Mouse (Mus musculus) MEL (cell line): Measurements from ENCODE around the gene AC134908.4. TPM values are rescaled to one million over a fixed set of nuclear protein-coding genes. Genes with fewer than 3 reads are reported as not detected.
"Not testable (repeated sequence)": the region's sequence is repeated elsewhere in the genome, so short reads cannot be mapped to it uniquely, and the experiment has no call there.

ENCODE experiments used
- DNase-seq: peaks from one replicate; pipeline ENCODE4 v3.0.0; 2011; ENCODE audit warnings: low read depth, low spot score
- H3K27ac ChIP-seq: 2 replicates; pipeline ENCODE4 v1.5.1; 2012; ENCODE audit warnings: low read depth, mild to moderate bottlenecking, control low read depth, low read length, moderate library complexity; ENCODE audit not compliant: control insufficient read depth
- H3K27me3 ChIP-seq, 2 experiments: fragments of 150-350 bp in 1 of 2; sonication (generic) in 1 of 2; 2 replicates each; pipeline ENCODE4 v1.6.1; 2012; ENCODE audit warnings: low read length in 2 of 2, mild to moderate bottlenecking in 2 of 2, improper control_type of control experiment in 1 of 2, moderate library complexity in 1 of 2; ENCODE audit not compliant: insufficient read depth in 2 of 2, control insufficient read depth in 1 of 2
- H3K36me3 ChIP-seq, 2 experiments: 2 replicates each; pipeline ENCODE4 v1.6.1; 2012 to 2014; ENCODE audit warnings: low read length in 2 of 2, improper control_type of control experiment in 1 of 2, inconsistent platforms in 1 of 2, mild to moderate bottlenecking in 1 of 2; ENCODE audit not compliant: insufficient read depth in 2 of 2, control insufficient read depth in 1 of 2
- H3K4me1 ChIP-seq, 2 experiments: fragments of 150-350 bp in 1 of 2; sonication (generic) in 1 of 2; 2 replicates each; pipeline ENCODE4 v1.6.1; 2012; ENCODE audit warnings: low read length in 2 of 2, improper control_type of control experiment in 1 of 2, mild to moderate bottlenecking in 1 of 2; ENCODE audit not compliant: insufficient read depth in 2 of 2, control insufficient read depth in 1 of 2
- H3K4me3 ChIP-seq, 2 experiments: fragments of 150-350 bp in 1 of 2; sonication (generic) in 1 of 2; 2 replicates each; pipeline ENCODE4 v1.5.1; 2012; ENCODE audit warnings: low read depth in 2 of 2, low read length in 2 of 2, mild to moderate bottlenecking in 2 of 2, moderate library complexity in 2 of 2, control low read depth in 1 of 2, improper control_type of control experiment in 1 of 2; ENCODE audit not compliant: control insufficient read depth in 1 of 2, insufficient read depth in 1 of 2
- H3K79me2 ChIP-seq: 2 replicates; pipeline ENCODE4 v1.6.1; 2012; ENCODE audit warnings: mild to moderate bottlenecking, low read length, moderate library complexity; ENCODE audit not compliant: control insufficient read depth, poor library complexity, insufficient read depth
- H3K9ac ChIP-seq: 2 replicates; pipeline ENCODE4 v1.6.1; 2012; ENCODE audit warnings: low read depth, mild to moderate bottlenecking, control low read depth, low read length, moderate library complexity; ENCODE audit not compliant: control insufficient read depth, poor library complexity, severe bottlenecking
- H3K9me3 ChIP-seq: fragments of 150-350 bp; sonication (generic); replicated peaks from 2 replicates; pipeline ENCODE4 v1.6.1; 2012; ENCODE audit warnings: mild to moderate bottlenecking, low read length, improper control_type of control experiment, moderate library complexity; ENCODE audit not compliant: insufficient read depth
- BHLHE40 ChIP-seq: IDR thresholded peaks from 2 replicates; pipeline ENCODE4 v1.6.1; 2012; ENCODE audit warnings: low read depth, mild to moderate bottlenecking, inconsistent platforms, low read length, improper control_type of control experiment, borderline replicate concordance
- CHD2 ChIP-seq: IDR thresholded peaks from 2 replicates; pipeline ENCODE4 v1.6.1; 2011; ENCODE audit warnings: low read length, improper control_type of control experiment
- CTCF ChIP-seq, 3 experiments: IDR thresholded peaks in 2 of 3; conservative IDR thresholded peaks in 1 of 3; 2 replicates each; pipeline ENCODE4 v1.5.1; 2011 to 2012; ENCODE audit warnings: low read length in 3 of 3, low read depth in 2 of 3, mild to moderate bottlenecking in 2 of 3, improper control_type of control experiment in 1 of 3, inconsistent platforms in 1 of 3, mixed read lengths in 1 of 3, moderate library complexity in 1 of 3; ENCODE audit not compliant: control insufficient read depth in 1 of 3, insufficient read depth in 1 of 3, poor library complexity in 1 of 3, severe bottlenecking in 1 of 3
- EP300 ChIP-seq, 2 experiments: IDR thresholded peaks; 2 replicates each; pipeline ENCODE4 v1.6.1; 2011; ENCODE audit warnings: improper control_type of control experiment in 2 of 2, low read length in 2 of 2, low read depth in 1 of 2, mild to moderate bottlenecking in 1 of 2
- GABPA ChIP-seq: IDR thresholded peaks from 2 replicates; pipeline ENCODE4 v1.6.1; 2012; ENCODE audit warnings: low read depth, mild to moderate bottlenecking, inconsistent platforms, low read length, improper control_type of control experiment, moderate library complexity
- GATA1 ChIP-seq: IDR thresholded peaks from 2 replicates; pipeline ENCODE4 v1.6.1; 2011; ENCODE audit warnings: low read depth, low read length, improper control_type of control experiment
- MAFK ChIP-seq: IDR thresholded peaks from 2 replicates; pipeline ENCODE4 v1.6.1; 2011; ENCODE audit warnings: low read depth, mild to moderate bottlenecking, low read length, improper control_type of control experiment, borderline replicate concordance
- MEF2A ChIP-seq: IDR thresholded peaks from 2 replicates; pipeline ENCODE4 v1.6.1; 2014; ENCODE audit warnings: low read depth, mild to moderate bottlenecking, inconsistent platforms, low read length, improper control_type of control experiment; ENCODE audit not compliant: poor library complexity, insufficient replicate concordance, severe bottlenecking; ENCODE audit errors: extremely low read depth
- POLR2AphosphoS2 ChIP-seq: IDR thresholded peaks from 2 replicates; pipeline ENCODE4 v1.6.1; 2011; ENCODE audit warnings: low read length, improper control_type of control experiment
- POLR2AphosphoS5 ChIP-seq: IDR thresholded peaks from 2 replicates; pipeline ENCODE4 v1.6.1; 2012; ENCODE audit warnings: low read depth, borderline replicate concordance, mild to moderate bottlenecking, inconsistent platforms, low read length, moderate library complexity, mixed read lengths
- SIN3A ChIP-seq: IDR thresholded peaks from 2 replicates; pipeline ENCODE4 v1.6.1; 2012; ENCODE audit warnings: low read length, improper control_type of control experiment, inconsistent platforms
- TAL1 ChIP-seq: IDR thresholded peaks from 2 replicates; pipeline ENCODE4 v1.6.1; 2012; ENCODE audit warnings: mild to moderate bottlenecking, inconsistent platforms, low read length, moderate library complexity, mixed read lengths
- TBP ChIP-seq: IDR thresholded peaks from 2 replicates; pipeline ENCODE4 v1.8.0; 2011; ENCODE audit warnings: low read depth, low read length, improper control_type of control experiment
- USF1 ChIP-seq: IDR thresholded peaks from 2 replicates; pipeline ENCODE4 v1.6.1; 2014; ENCODE audit warnings: low read depth, mild to moderate bottlenecking, inconsistent platforms, low read length, improper control_type of control experiment, moderate library complexity
- USF2 ChIP-seq, 2 experiments: IDR thresholded peaks; 2 replicates each; pipeline ENCODE4 v1.6.1; 2011 to 2012; ENCODE audit warnings: improper control_type of control experiment in 2 of 2, low read length in 2 of 2, borderline replicate concordance in 1 of 2, inconsistent platforms in 1 of 2, low read depth in 1 of 2, mild to moderate bottlenecking in 1 of 2; ENCODE audit not compliant: insufficient read depth in 1 of 2
- ZC3H11A ChIP-seq: IDR thresholded peaks from 2 replicates; pipeline ENCODE4 v1.6.1; 2012; ENCODE audit warnings: low read depth, mild to moderate bottlenecking, inconsistent platforms, low read length, improper control_type of control experiment
- ZMIZ1 ChIP-seq: IDR thresholded peaks from 2 replicates; pipeline ENCODE4 v1.6.1; 2012; ENCODE audit warnings: low read depth, mild to moderate bottlenecking, inconsistent platforms, low read length, improper control_type of control experiment, moderate library complexity
- ZNF384 ChIP-seq: IDR thresholded peaks from 2 replicates; pipeline ENCODE4 v1.6.1; 2012; ENCODE audit warnings: low read depth, mild to moderate bottlenecking, inconsistent platforms, low read length, improper control_type of control experiment
- polyA plus RNA-seq, 2 experiments: library from polyadenylated mRNA; stranded (reverse) in 1 of 2; unstranded in 1 of 2; fragments of >175 nt in 1 of 2; fragments of >200 nt in 1 of 2; gene quantifications; 2 replicates each; pipeline versions ENCODE4 v1.2.1 to v1.2.4; 2012; ENCODE audit warnings: low replicate concordance in 2 of 2, low read depth in 1 of 2; ENCODE audit not compliant: insufficient read length in 2 of 2, insufficient read depth in 1 of 2, missing spikeins in 1 of 2
- total RNA-seq: library from RNA; depleted of rRNA; stranded (reverse); fragments of 300-350 nt; gene quantifications from 2 replicates; pipeline ENCODE4 v1.2.3, GENCODE M21; 2012

AC134908.4 gene
- total and polyA plus RNA-seq, 3 experiments: 0.92 TPM; not detected in 2

GRCm38 (mm10) chr17:25807452-25807851, 12.0 kb upstream of the AC134908.4 start:
- TF ChIP-seq TBP (peak; percentile 53; the same call in 1 of the 2 replicates), CTCF (IDR thresholded peaks at IDR 0.05 in 2 of 3, conservative IDR thresholded peaks at IDR 0.05 in 1 of 3; ENCODE audit: control insufficient read depth in 1 of 3, insufficient read depth in 1 of 3, low read depth in 2 of 3, low read length in 3 of 3, poor library complexity in 1 of 3, severe bottlenecking in 1 of 3) (peak in 1 of 3 experiments; percentile 20; a peak in 1 of 6 replicates)
- not testable (repeated sequence) for H3K79me2 ChIP-seq, H3K36me3 ChIP-seq, DNase-seq, H3K9ac ChIP-seq, H3K4me1 ChIP-seq, H3K9me3 ChIP-seq, H3K27ac ChIP-seq, H3K27me3 ChIP-seq, H3K4me3 ChIP-seq

GRCm38 (mm10) chr17:25806507-25806906, 11.0 kb upstream of the AC134908.4 start:
- H3K27me3 ChIP-seq: peaks cover 3 to 6% of the 10 kb centered on the region in 2 experiments; a peak in 2 of 4 replicates
- no peak overlapping the region for H3K27ac ChIP-seq
- H3K36me3 ChIP-seq: no peaks in the 10 kb centered on the region
- no peak for DNase-seq
- no peak overlapping the region for H3K9ac ChIP-seq
- peaks cover 0 to 8% of the 10 kb centered on the region in 2 experiments; a peak in 1 of 4 replicates for H3K4me1 ChIP-seq
- H3K79me2 ChIP-seq: no peaks in the 10 kb centered on the region
- no peak for TF ChIP-seq TBP
- TF ChIP-seq ZNF384: no peak
- no peak for TF ChIP-seq ZC3H11A
- no peak for TF ChIP-seq ZMIZ1
- no peak for TF ChIP-seq USF2 (IDR thresholded peaks at IDR 0.05; ENCODE audit: borderline replicate concordance in 1 of 2, insufficient read depth in 1 of 2, low read depth in 1 of 2, low read length in 2 of 2)
- TF ChIP-seq TAL1: no peak
- no peak for TF ChIP-seq MAFK
- TF ChIP-seq SIN3A: no peak
- TF ChIP-seq GABPA: no peak
- no peak for TF ChIP-seq CHD2
- no peak for TF ChIP-seq POLR2AphosphoS2
- TF ChIP-seq USF1: no peak
- TF ChIP-seq BHLHE40: no peak
- no peak for TF ChIP-seq MEF2A
- TF ChIP-seq EP300 (IDR thresholded peaks at IDR 0.05; ENCODE audit: low read depth in 1 of 2, low read length in 2 of 2): no peak
- TF ChIP-seq POLR2AphosphoS5: no peak
- no peak for TF ChIP-seq GATA1
- no peaks in the 10 kb centered on the region for H3K9me3 ChIP-seq
- no peak overlapping the region for H3K4me3 ChIP-seq
